Mouse (Mus musculus) embryonic facial prominence, embryonic 13.5 days (tissue): ENCODE measurements around the gene Ccdc88a. TPM values are rescaled to one million over a fixed set of nuclear protein-coding genes. Genes with fewer than 3 reads are reported as not detected.

ENCODE experiments used
- ATAC-seq: fragments of 200-750 bp; cut with Nextera tagmentation; 2 replicates; pipeline ENCODE4 v1.8.0; 2017; ENCODE audit warnings: low read depth; ENCODE audit not compliant: insufficient number of reproducible peaks, insufficient read depth, low FRiP score, low TSS enrichment
- H3K27ac ChIP-seq: fragments of 300-500 bp; sonication (generic); 2 replicates; pipeline ENCODE4 v1.5.1; 2015; ENCODE audit warnings: moderate library complexity, mild to moderate bottlenecking, inconsistent platforms
- H3K27me3 ChIP-seq: fragments of 300-500 bp; sonication (generic); 2 replicates; pipeline ENCODE4 v1.6.1; 2015; ENCODE audit warnings: mild to moderate bottlenecking, inconsistent platforms
- H3K36me3 ChIP-seq: fragments of 300-500 bp; sonication (generic); 2 replicates; pipeline ENCODE4 v1.6.1; 2015; ENCODE audit warnings: mild to moderate bottlenecking, inconsistent platforms
- H3K4me1 ChIP-seq: fragments of 300-500 bp; sonication (generic); 2 replicates; pipeline ENCODE4 v1.6.1; 2015; ENCODE audit warnings: inconsistent platforms
- H3K4me2 ChIP-seq: fragments of 300-500 bp; sonication (generic); 2 replicates; pipeline ENCODE4 v1.6.1; 2015; ENCODE audit warnings: moderate library complexity, mild to moderate bottlenecking, inconsistent platforms
- H3K4me3 ChIP-seq: fragments of 300-500 bp; sonication (generic); 2 replicates; pipeline ENCODE4 v1.5.1; 2015; ENCODE audit warnings: mild to moderate bottlenecking, inconsistent platforms
- H3K9ac ChIP-seq: fragments of 300-500 bp; sonication (generic); 2 replicates; pipeline ENCODE4 v1.6.1; 2015; ENCODE audit warnings: mild to moderate bottlenecking, inconsistent platforms
- H3K9me3 ChIP-seq: fragments of 300-500 bp; sonication (generic); 2 replicates; pipeline ENCODE4 v1.6.1; 2016; ENCODE audit warnings: inconsistent platforms
- WGBS: fragments of 180-500 bp; shearing (Covaris S2); methylation state at CpG from one replicate; pipeline ENCODE4 v1.1.7; 2015; ENCODE audit warnings: mixed read lengths; 5-methylcytosine and 5-hydroxymethylcytosine counted together
- polyA plus RNA-seq: library from polyadenylated mRNA; unstranded; fragments of >200 nt; fragmentation: Nextera tagmentation; extraction: Ambion mirVana; gene quantifications from 2 replicates; pipeline ENCODE4 v1.2.1, GENCODE M21; 2015

The Ccdc88a gene
- polyA plus RNA-seq, 1 experiment from 2014 or later, result 50.6 TPM

- ATAC-seq, result no peak
- Histone ChIP-seq H3K9ac (no peak overlapping the region), H3K4me3 (no peak overlapping the region), H3K4me1 (peaks cover 9% of the 10 kb centered on the region; the same call in 1 of the 2 replicates), H3K9me3 (no peaks in the 10 kb centered on the region), H3K27me3 (no peaks in the 10 kb centered on the region), H3K36me3 (0 out of 2 replicates have a peak, but pooled peaks cover 7% of the 10 kb centered on the region), H3K4me2 (no peak overlapping the region), H3K27ac (no peak overlapping the region)
- 90% methylated on average over 1 of the region's 1 CpGs for WGBS
These were observed 5.3 kb downstream of the Ccdc88a start for GRCm38 (mm10) chr11:29378751-29379150.

GRCm38 (mm10) chr11:29383493-29383892, 10.0 kb downstream of the Ccdc88a start:
- Histone ChIP-seq H3K27me3 (no peaks in the 10 kb centered on the region), H3K4me2 (no peak overlapping the region), H3K36me3 (peaks cover 8% of the 10 kb centered on the region; the same call in 1 of the 2 replicates), H3K4me1 (0 out of 2 replicates have a peak, but pooled peaks cover 4% of the 10 kb centered on the region), H3K9ac (no peak overlapping the region), H3K4me3 (no peak overlapping the region), H3K27ac (no peak overlapping the region), H3K9me3 (no peaks in the 10 kb centered on the region)
- 48% methylated on average over 2 of the region's 2 CpGs for WGBS
- no peak for ATAC-seq

DNA sequence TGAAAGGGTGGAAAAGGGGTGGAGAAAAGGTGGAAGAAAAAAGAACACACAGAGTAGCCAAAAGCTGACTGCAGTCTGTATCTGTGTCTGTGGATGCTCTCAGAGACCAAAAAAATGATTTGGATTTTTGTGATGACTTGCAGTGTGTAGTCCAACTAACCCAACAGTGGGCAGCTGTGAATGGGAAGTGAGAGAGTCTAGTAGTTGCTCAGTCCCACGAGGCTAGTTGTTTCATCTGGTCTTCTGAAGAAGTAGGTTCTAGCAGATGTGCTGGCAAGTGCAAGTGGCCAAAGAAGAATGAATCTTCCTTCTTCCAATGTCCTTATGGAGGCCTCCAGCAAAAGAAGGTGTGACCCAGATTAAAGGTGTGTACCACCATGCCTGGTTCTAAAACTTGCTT, 10.5 kb downstream of the Ccdc88a start:
- Histone ChIP-seq H3K9me3 (no peaks in the 10 kb centered on the region), H3K27ac (no peak overlapping the region), H3K4me1 (0 out of 2 replicates have a peak, but pooled peaks cover 4% of the 10 kb centered on the region), H3K36me3 (peaks cover 8% of the 10 kb centered on the region; the same call in 1 of the 2 replicates), H3K9ac (no peak overlapping the region), H3K4me2 (no peak overlapping the region), H3K27me3 (no peaks in the 10 kb centered on the region), H3K4me3 (no peak overlapping the region)
- WGBS, result 72% methylated on average over 1 of the region's 1 CpGs
- no peak for ATAC-seq

GRCm38 (mm10) chr11:29384617-29385016, 11.2 kb downstream of the Ccdc88a start:
- ATAC-seq, result no peak
- Histone ChIP-seq H3K9me3 (no peaks in the 10 kb centered on the region), H3K4me3 (no peak overlapping the region), H3K9ac (no peak overlapping the region), H3K36me3 (peaks cover 8% of the 10 kb centered on the region; the same call in 1 of the 2 replicates), H3K27me3 (no peaks in the 10 kb centered on the region), H3K4me2 (no peak overlapping the region), H3K4me1 (0 out of 2 replicates have a peak, but pooled peaks cover 4% of the 10 kb centered on the region), H3K27ac (no peak overlapping the region)
- 77% methylated on average over 3 of the region's 3 CpGs for WGBS

DNA sequence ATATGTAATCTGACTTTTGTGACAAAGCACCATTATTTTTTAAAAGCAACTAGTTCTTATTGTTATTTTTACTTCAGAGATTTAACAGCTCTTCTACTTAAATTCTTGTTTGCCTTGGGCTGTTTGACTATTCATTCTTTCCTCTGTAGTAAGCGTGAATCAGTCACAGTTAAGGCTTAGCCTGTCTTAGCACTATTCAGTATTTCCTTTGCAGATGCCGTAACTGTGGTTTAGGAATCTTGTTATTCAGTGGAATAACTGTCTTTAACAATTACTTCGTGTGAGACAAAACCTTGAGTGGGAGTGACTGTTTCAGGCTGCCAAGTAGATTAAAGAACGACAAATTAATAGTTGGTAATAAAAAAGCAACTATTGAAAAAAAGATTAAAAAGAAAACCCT, 16.5 kb downstream of the Ccdc88a start:
- Histone ChIP-seq H3K4me3 (no peak overlapping the region), H3K4me1 (no peaks in the 10 kb centered on the region), H3K27me3 (no peaks in the 10 kb centered on the region), H3K9me3 (no peaks in the 10 kb centered on the region), H3K36me3 (no peaks in the 10 kb centered on the region), H3K9ac (no peak overlapping the region), H3K27ac (no peak overlapping the region), H3K4me2 (no peak overlapping the region)
- no peak for ATAC-seq
- 68% methylated on average over 4 of the region's 4 CpGs for whole genome bisulfite sequencing

DNA sequence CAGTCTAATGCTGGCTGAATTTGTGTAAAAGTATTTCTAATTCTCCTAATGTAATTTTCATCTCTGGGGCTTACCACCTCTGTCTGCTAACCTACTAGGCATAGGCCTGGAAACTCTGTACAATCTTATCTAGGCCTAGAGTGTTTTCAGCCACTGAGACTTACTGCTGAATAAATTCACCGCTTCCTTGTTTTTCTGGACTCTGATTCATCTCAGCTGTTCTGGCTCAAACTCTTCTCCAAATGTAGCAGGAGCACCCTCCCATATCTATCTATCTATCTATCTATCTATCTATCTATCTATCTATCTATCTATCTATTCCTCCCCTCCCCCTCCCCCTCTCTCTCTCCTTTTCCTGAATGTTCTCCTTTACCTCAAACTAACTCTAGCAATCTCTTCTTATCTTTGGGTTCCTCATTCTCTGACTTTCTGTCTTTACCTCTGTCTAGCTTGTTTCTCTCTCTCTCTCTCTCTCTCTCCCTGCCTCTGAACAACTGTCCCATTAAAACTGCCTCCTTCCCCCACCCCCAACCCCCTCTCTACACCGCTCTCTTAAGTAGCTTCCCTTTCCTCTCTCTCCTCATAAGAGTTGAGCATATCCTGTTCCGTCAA, 21.8 kb downstream of the Ccdc88a start:
- 88% methylated on average over 3 of the region's 3 CpGs for WGBS
- Histone ChIP-seq H3K27ac (no peak overlapping the region), H3K4me3 (no peak overlapping the region), H3K9ac (no peak overlapping the region), H3K27me3 (no peaks in the 10 kb centered on the region), H3K4me2 (no peak overlapping the region), H3K4me1 (no peaks in the 10 kb centered on the region), H3K9me3 (no peaks in the 10 kb centered on the region), H3K36me3 (no peaks in the 10 kb centered on the region)
- no peak for ATAC-seq

- Histone ChIP-seq H3K4me3 (no peak overlapping the region), H3K36me3 (peaks cover 11% of the 10 kb centered on the region), H3K27me3 (no peaks in the 10 kb centered on the region), H3K9me3 (no peaks in the 10 kb centered on the region), H3K4me2 (no peak overlapping the region), H3K9ac (no peak overlapping the region), H3K27ac (no peak overlapping the region), H3K4me1 (no peaks in the 10 kb centered on the region)
- no peak for ATAC-seq
- 90% methylated on average over 2 of the region's 2 CpGs for WGBS
These were observed 26.9 kb downstream of the Ccdc88a start for GRCm38 (mm10) chr11:29400374-29400773.

DNA sequence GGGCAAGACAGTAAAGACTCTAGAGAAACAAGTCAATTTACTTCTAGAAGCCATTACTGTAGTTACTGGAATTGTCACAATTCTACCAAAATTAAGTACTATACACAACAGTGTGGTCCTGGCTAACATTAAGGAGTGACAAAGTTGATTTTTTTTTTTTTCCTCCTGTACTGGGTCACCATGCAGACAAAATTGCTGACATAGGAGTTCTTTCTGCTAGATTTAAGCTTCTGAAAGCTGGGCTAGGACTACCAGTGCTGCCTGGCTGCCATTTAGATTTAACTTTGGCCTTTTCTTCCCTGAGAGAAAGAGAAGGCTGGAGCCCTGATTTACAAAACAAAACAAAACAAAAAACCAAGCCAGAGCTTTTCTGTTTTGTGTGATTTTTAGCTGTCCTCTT, 32.8 kb downstream of the Ccdc88a start:
- Histone ChIP-seq H3K4me3 (no peak overlapping the region), H3K27me3 (no peaks in the 10 kb centered on the region), H3K4me1 (no peaks in the 10 kb centered on the region), H3K36me3 (peaks cover 11% of the 10 kb centered on the region), H3K4me2 (no peak overlapping the region), H3K9ac (no peak overlapping the region), H3K9me3 (no peaks in the 10 kb centered on the region), H3K27ac (no peak overlapping the region)
- ATAC-seq, result no peak

GRCm38 (mm10) chr11:29423496-29423895, 50.0 kb downstream of the Ccdc88a start:
- WGBS, result 89% methylated on average over 3 of the region's 3 CpGs
- peaks cover 7% of the 10 kb centered on the region; the same call in 1 of the 2 replicates for H3K36me3 ChIP-seq
- no peaks in the 10 kb centered on the region for H3K4me1 ChIP-seq
- H3K9me3 ChIP-seq, result no peaks in the 10 kb centered on the region
- H3K27ac ChIP-seq, result no peak overlapping the region
- H3K27me3 ChIP-seq, result no peaks in the 10 kb centered on the region
- H3K4me3 ChIP-seq, result no peak overlapping the region
- no peak for ATAC-seq
- H3K9ac ChIP-seq, result no peak overlapping the region
- H3K4me2 ChIP-seq, result no peak overlapping the region

- H3K27me3 ChIP-seq, result no peaks in the 10 kb centered on the region
- no peaks in the 10 kb centered on the region for H3K9me3 ChIP-seq
- no peak overlapping the region for H3K27ac ChIP-seq
- peaks cover 40% of the 10 kb centered on the region for H3K36me3 ChIP-seq
- no peak overlapping the region for H3K4me2 ChIP-seq
- no peaks in the 10 kb centered on the region for H3K4me1 ChIP-seq
- no peak overlapping the region for H3K9ac ChIP-seq
- no peak overlapping the region for H3K4me3 ChIP-seq
- 85% methylated on average over 3 of the region's 3 CpGs for WGBS
- no peak for ATAC-seq
These were observed 55.3 kb downstream of the Ccdc88a start for GRCm38 (mm10) chr11:29428774-29429173.

DNA sequence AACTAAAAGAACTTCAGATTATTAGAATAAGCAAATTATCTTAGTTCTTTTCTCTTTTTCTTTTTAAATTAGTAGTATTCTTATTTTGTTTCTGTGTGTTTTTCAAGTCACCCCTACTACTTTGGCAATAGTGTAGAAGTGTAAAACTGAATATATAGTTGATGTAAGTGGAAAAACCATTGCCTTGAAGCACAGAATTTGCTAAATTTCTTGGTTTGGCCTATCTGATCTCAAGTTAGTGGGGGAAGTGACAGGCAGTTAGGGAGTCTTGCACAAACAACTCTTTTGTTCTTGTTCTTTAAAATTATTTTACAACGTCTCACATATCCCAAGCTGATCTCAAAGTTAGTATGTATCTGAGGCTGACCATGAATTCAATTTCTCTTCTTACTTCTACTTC, 57.6 kb downstream of the Ccdc88a start:
- H3K36me3 ChIP-seq, result peaks cover 34% of the 10 kb centered on the region
- H3K9ac ChIP-seq, result no peak overlapping the region
- H3K4me1 ChIP-seq, result no peaks in the 10 kb centered on the region
- WGBS, result 94% methylated on average over 1 of the region's 1 CpGs
- no peak overlapping the region for H3K4me2 ChIP-seq
- H3K9me3 ChIP-seq, result no peaks in the 10 kb centered on the region
- H3K4me3 ChIP-seq, result no peak overlapping the region
- H3K27me3 ChIP-seq, result no peaks in the 10 kb centered on the region
- no peak for ATAC-seq
- no peak overlapping the region for H3K27ac ChIP-seq

GRCm38 (mm10) chr11:29448741-29449140, 75.3 kb downstream of the Ccdc88a start:
- no peak for ATAC-seq
- 76% methylated on average over 2 of the region's 2 CpGs for WGBS

More at GRCm38 (mm10) chr11:29448741-29449140, 75.3 kb downstream of the Ccdc88a start:
- Histone ChIP-seq H3K9ac (no peak overlapping the region), H3K4me1 (no peaks in the 10 kb centered on the region), H3K4me3 (no peak overlapping the region), H3K27me3 (no peaks in the 10 kb centered on the region), H3K4me2 (no peak overlapping the region), H3K9me3 (no peaks in the 10 kb centered on the region), H3K27ac (no peak overlapping the region), H3K36me3 (peaks cover 7% of the 10 kb centered on the region; the same call in 1 of the 2 replicates)
